Mouse (Mus musculus) adrenal gland, adult 10 weeks (tissue): ENCODE data around the gene Unkl. TPM values are rescaled to one million over a fixed set of nuclear protein-coding genes. Genes with fewer than 3 reads are reported as not detected.

Experiments
- polyA plus RNA-seq: library from polyadenylated mRNA; stranded (reverse); fragments of 350-450 nt; fragmentation: Illumina TruSeq; extraction: RNeasy Lipid Tissue Mini Kit (QIAGEN cat#74804); gene quantifications from one replicate; pipeline ENCODE4 v1.2.3, GENCODE M21; 2014; ENCODE audit warnings: low read depth, low replicate concordance

Unkl gene
- 20.4 TPM for polyA plus RNA-seq

DNA sequence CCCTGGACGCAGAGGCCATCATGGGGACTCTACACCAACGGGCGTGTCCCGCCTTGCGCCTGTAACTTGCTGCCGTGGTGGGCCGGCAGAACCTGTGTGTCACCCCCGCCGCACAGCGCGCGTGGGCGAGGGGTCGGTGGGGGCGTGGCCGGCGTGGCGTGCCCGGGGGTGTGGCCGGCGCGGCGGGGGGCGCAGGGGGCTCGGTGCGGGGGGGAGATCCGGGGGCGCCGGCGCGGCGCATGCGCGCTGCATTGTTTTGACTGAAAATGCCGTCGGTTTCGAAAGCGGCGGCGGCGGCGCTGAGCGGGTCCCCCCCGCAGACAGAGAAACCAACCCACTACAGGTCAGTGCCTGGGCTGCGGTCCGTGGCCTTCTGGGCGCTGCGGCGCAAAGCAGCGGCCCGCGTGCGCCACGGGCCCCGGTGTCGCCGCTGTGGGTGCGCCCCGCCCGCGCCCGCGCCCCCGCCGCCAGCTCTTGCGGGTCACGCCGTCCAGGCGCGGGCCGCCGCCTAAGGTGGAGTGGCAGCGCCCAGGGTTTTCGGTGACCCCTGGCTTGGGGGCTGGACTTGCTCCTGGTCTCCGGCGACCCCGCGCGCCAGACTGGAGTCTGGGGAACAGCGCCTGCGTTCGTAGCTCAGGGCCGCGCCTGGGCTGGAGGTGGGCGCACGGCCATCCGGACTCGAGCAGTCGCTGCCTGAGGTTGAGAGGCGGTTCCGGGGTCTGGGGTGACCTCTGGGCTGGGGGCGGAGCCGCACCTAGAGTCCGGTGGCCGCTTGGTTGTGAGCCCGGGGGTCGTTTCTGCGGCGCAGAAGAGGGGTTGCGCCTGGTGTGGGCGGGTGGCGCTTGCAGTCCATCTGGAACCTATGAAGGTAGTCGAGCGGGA, at the start of gene Unkl:
Unkl (plus strand) TSS at position 248 of the 882 bp plus-strand sequence.

DNA sequence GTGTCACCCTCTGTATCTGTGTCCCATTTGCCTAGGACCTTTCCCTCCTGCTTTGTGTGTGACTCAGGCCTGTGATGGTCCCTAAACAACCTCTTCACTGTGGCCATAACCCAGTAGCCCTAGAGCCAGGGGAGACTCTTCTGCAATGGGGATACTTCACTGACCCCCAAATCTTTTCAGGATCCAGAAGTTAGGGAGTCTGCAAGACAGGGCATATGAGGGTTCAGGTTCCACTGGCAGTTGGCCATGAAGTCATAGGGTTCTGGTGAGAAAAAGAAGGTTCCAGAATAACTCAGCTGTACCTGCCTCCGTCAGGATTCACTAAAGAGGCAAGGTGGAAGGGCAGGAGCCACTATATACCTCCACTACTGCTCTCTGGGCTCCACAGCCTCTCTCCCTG, 26.0 kb upstream of the Unkl start, which contains the start of gene Ccdc154:
Ccdc154 (plus strand) TSS at position 301 of the 400 bp plus-strand sequence.

DNA sequence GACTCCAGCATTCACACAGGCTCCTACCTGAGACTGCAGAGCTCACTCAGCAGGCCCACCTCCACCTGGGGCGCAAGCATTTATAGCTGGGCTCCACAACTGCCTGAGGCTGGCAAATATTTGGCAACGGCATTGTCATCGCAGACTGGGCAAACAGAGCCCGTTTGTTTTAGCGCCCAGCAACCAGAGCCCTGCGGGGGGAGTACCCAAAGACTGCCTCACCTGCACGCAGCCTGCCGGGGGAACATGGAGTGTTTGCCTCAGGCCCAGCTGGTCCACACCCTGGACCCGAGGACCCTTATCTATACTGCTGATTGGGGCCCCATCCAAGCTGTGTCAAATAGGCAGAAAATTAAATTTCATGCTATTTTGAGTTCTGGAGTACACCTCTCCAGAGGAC, 12.8 kb upstream of the Unkl start, which contains the start of gene Gm38655:
Gm38655 (minus strand) TSS at position 61 of the 400 bp plus-strand sequence.

DNA sequence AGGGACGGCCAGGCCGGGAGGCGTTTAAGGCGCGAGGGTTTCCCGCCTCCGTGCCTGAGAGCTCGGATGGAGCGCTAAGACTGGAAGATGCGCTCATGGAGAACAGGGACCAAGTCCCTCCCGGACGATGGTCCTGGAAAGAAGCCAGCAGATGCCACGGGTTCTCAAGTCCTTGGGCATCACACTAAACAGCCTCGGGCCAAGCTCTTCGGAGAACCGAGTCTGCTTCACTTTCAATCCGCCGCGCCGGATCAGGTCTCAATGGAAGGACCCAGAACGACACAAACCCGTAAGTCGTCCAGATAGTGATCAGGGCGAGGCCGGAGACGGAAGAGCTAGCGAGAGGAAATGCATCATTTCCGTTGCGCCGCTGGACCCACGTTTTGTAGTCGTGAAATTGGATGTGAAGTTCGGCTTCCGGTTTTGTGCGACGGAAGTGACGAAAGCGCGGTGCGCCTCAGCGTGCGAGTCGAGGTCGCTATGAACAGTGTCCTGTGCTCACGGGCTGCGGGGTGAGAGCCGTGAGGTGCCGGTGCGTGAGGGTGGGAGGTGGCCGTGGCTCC, 4.0 kb upstream of the Unkl start, which contains the start of gene BC003965:
BC003965 (plus strand) TSS at position 426 of the 563 bp plus-strand sequence.

DNA sequence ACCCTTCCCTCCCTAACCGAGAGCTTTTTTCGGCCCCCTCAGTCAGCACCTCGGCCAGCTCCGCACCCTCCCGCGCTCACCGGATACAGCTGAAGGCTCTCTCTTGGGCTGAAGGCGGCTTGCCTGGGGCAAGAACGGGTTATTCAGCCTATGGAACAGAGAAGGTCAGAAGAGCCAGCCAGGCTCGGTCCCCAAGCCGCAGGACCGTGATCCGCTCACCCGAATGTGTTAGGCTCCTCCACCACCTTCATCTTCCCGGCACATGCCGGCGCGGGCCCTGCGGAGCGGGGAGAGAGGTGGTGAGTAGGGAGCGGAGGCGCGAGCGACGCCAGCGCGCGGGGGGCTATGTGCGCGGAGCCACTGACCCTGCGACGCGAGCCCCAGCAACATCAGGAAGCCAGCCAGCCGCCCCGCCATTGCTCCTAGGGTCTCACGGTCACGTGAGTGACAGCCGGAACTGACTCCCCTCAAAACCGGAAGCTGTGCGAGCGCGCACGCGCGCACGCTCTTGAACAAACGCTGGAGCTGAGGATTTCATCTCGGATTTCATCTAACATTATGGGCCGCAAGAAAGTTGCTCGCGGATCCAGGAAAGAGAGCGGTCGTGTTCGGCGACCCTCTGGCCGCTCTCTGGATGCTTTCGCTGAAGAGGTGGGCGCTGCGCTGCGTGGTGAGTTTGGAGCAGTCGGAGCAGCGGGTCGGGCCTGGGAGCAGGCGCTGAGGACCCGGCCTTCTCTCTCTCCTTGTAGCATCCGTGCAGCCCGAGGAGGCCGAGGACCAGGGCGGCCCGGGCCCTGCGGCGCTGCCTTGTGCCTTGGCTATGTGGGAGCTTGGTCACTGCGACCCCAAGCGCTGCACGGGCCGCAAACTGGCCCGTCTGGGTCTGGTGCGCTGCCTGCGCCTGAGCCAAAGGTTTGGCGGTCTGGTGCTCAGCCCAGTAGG, 51.8 kb downstream of the Unkl start, which contains the start of the genes Gnptg and Tsr3:
Gnptg (minus strand) TSS at position 430 of the 942 bp plus-strand sequence.
Tsr3 (plus strand) TSS at position 476 of the 942 bp plus-strand sequence.

DNA sequence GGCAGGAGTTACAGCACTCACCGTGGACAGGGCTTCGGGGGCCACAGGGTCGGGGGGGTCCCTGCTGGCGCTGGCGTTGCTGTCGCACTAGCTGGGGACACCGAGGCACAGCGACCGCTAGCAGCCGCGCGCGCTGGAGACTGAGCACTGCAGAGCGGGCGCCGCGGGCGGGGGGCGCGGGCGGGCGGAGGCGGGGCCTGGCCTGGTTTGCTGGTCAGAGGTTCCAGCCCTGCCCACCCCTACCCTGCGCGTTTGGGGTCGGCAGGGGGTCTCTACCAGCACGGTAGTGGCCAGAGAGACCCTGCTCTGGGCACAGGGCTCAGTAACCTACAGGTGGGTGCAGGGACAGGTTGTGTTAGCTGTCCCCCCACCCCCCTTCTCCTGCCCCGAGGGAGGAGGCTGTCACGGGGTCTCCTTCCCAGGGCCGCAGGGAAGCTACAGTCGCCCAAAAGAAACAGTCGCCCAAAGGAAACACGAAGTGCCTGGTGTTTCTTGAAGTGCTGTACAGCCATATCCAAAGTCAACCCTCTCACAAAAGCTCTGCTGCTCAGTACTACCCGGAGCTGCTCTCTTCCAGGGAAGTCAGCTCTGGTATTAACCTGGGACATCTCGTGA, 68.0 kb downstream of the Unkl start, which contains the start of gene Baiap3:
Baiap3 (minus strand) TSS at position 225 of the 615 bp plus-strand sequence.

DNA sequence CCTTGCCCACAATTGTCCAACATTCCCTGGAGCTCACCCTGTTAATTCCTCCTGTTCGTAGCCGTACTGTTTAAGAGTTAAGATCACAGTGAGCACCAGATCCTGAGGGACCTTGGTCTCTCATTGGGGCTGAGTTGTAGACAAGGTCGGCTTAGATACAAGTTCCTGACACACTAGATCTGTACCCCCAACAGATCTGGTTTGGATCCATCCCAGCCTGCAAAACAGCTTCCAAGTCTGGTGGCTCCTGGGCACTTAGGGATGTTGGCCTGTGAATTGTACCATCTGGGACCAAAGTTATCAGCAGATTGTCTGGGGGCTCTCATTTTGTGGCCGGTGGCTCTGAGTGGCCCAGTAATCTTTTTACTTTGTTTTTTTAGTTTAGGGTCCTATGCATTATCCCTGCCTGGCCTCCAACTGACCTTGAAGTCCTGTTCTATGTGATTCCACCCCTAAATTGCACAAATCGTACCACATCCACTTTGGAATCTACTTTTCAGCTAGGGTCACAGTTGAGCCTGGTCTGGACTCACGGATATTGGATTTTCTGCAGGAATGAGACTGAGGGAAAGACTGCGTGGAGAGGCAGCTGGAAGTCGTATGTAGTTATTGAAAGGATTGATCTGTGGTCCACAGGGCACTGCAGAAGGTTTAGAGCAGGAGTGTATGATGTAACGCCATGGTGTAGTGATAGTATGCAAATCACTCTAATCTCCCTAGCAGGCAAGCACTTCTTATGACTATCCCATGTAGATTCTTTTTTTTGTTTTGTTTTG, 86.6 kb downstream of the Unkl start, which contains the start of gene Ube2i:
Ube2i (minus strand) TSS at position 52 of the 776 bp plus-strand sequence.

Other genes starting within 250 kb of the Unkl start
- gene Jpt2, start 227.7 kb upstream of the Unkl start, polyA plus RNA-seq = 27.1 TPM
- 8.4 TPM for gene Cramp1l, start 172.6 kb upstream of the Unkl start, polyA plus RNA-seq
- gene Ift140, start 172.3 kb upstream of the Unkl start, polyA plus RNA-seq = 19.1 TPM
- 16.2 TPM for gene Tmem204, start 104.8 kb upstream of the Unkl start, polyA plus RNA-seq
- 0.93 TPM for gene Telo2, start 72.4 kb upstream of the Unkl start, polyA plus RNA-seq
- gene Ptx4, start 67.6 kb upstream of the Unkl start, polyA plus RNA-seq = not detected
- 5.0 TPM for gene Clcn7, start 55.0 kb upstream of the Unkl start, polyA plus RNA-seq
- not detected for gene Ccdc154, start 25.9 kb upstream of the Unkl start, polyA plus RNA-seq
- not detected for gene Gm38655, start 12.9 kb upstream of the Unkl start, polyA plus RNA-seq
- 26.4 TPM for gene BC003965, start 3.8 kb upstream of the Unkl start, polyA plus RNA-seq
- 16.7 TPM for gene Gnptg, start 51.7 kb downstream of the Unkl start, polyA plus RNA-seq
- 5.5 TPM for gene Tsr3, start 51.8 kb downstream of the Unkl start, polyA plus RNA-seq
- 1.1 TPM for gene Baiap3, start 68.0 kb downstream of the Unkl start, polyA plus RNA-seq
- 280 TPM for gene Ube2i, start 86.2 kb downstream of the Unkl start, polyA plus RNA-seq
- gene Prss34, start 110.0 kb downstream of the Unkl start, polyA plus RNA-seq = not detected
- gene Prss28, start 120.2 kb downstream of the Unkl start, polyA plus RNA-seq = not detected
- not detected for gene Prss29, start 130.3 kb downstream of the Unkl start, polyA plus RNA-seq
- not detected for gene Tpsab1, start 157.2 kb downstream of the Unkl start, polyA plus RNA-seq
- not detected for gene Tpsb2, start 177.9 kb downstream of the Unkl start, polyA plus RNA-seq
- not detected for gene Tpsg1, start 180.9 kb downstream of the Unkl start, polyA plus RNA-seq
- 3.8 TPM for gene Cacna1h, start 245.4 kb downstream of the Unkl start, polyA plus RNA-seq